Mouse (Mus musculus) kidney, adult 18-20 months (tissue): ENCODE results near the gene Sbsn.
A peak's percentile ranks its signal among the peaks of the same experiment; 100 is the strongest.
"Not testable (repeated sequence)": the region's sequence is repeated elsewhere in the genome, so short reads cannot be mapped to it uniquely, and the experiment has no call there.

Experiments used
- DNase-seq: peaks from one replicate; pipeline ENCODE4 v3.0.0; 2021

Gene Sbsn

GRCm38 (mm10) chr7:30751086-30751669 lies at the start of gene Sbsn:
TSS of gene Sbsn (plus strand) at chr7:30751471.
- no peak for DNase-seq

- no peak for DNase-seq
Observed at GRCm38 (mm10) chr7:30706214-30706882, 44.9 kb upstream of the Sbsn start.

- no peak for DNase-seq
Observed at GRCm38 (mm10) chr7:30707441-30707840, 43.8 kb upstream of the Sbsn start.

GRCm38 (mm10) chr7:30711942-30712341 lies 39.3 kb upstream of the Sbsn start, which contains the start of gene Atp4a:
TSS of gene Atp4a (plus strand) at chr7:30712209.
- DNase-seq = no peak

- peak; percentile 26 for DNase-seq
Observed at GRCm38 (mm10) chr7:30717006-30717715, 34.1 kb upstream of the Sbsn start.

- no peak for DNase-seq
Observed at GRCm38 (mm10) chr7:30717716-30718046, 33.6 kb upstream of the Sbsn start.

GRCm38 (mm10) chr7:30719669-30720068 lies 31.6 kb upstream of the Sbsn start:
- no peak for DNase-seq

- DNase-seq = no peak
Observed at GRCm38 (mm10) chr7:30721286-30721685, 30.0 kb upstream of the Sbsn start.

- DNase-seq = no peak
Observed at GRCm38 (mm10) chr7:30723274-30723953, 27.9 kb upstream of the Sbsn start.

GRCm38 (mm10) chr7:30728214-30728613 lies 23.1 kb upstream of the Sbsn start:
- DNase-seq = no peak

- DNase-seq = no peak
Observed at GRCm38 (mm10) chr7:30728739-30729395, 22.4 kb upstream of the Sbsn start.

- peak; percentile 98 for DNase-seq
Observed at GRCm38 (mm10) chr7:30729396-30730063, 21.7 kb upstream of the Sbsn start, which contains the start of gene Tmem147. TSS of gene Tmem147 (minus strand) at chr7:30729540.

GRCm38 (mm10) chr7:30730064-30730722 lies 21.1 kb upstream of the Sbsn start:
- DNase-seq = peak; percentile 18

GRCm38 (mm10) chr7:30736211-30736610 lies 15.1 kb upstream of the Sbsn start:
- DNase-seq = no peak

- not testable (repeated sequence) for DNase-seq
Observed at GRCm38 (mm10) chr7:30742570-30742969, 8.7 kb upstream of the Sbsn start.

- not testable (repeated sequence) for DNase-seq
Observed at GRCm38 (mm10) chr7:30743617-30744016, 7.7 kb upstream of the Sbsn start, which contains the start of gene Gapdhs. TSS of gene Gapdhs (minus strand) at chr7:30743681.

GRCm38 (mm10) chr7:30744022-30744598 lies 7.2 kb upstream of the Sbsn start:
- peak; percentile 25 for DNase-seq

- no peak for DNase-seq
Observed at GRCm38 (mm10) chr7:30747525-30748204, 3.6 kb upstream of the Sbsn start.

- no peak for DNase-seq
Observed at GRCm38 (mm10) chr7:30749824-30750606, 1.3 kb upstream of the Sbsn start.

- no peak for DNase-seq
Observed at GRCm38 (mm10) chr7:30757001-30757400, 5.7 kb downstream of the Sbsn start.
